Mouse (Mus musculus): ENCODE measurements at regions not wholly inside any gene's neighbourhood (a gene's known extent, or its start where the extent isn't known, plus 50 kb on each side); places are given as distances from the start of the nearest gene placed in this dataset.
"Not testable (repeated sequence)": the region's sequence is repeated elsewhere in the genome, so short reads cannot be mapped to it uniquely, and the experiment has no call there.

- DNase-seq (ENCODE audit: low spot score in 2 of 2) = no peak
Observed at GRCm38 (mm10) chr5:28771796-28772195, 304.7 kb upstream of the Shh start.

- DNase-seq (ENCODE audit: low spot score in 2 of 2) = no peak
Observed at GRCm38 (mm10) chr5:28756171-28756948, 289.3 kb upstream of the Shh start.

- not testable (repeated sequence) for DNase-seq (ENCODE audit: low spot score in 2 of 2)
Observed at GRCm38 (mm10) chr5:28751821-28752220, 284.8 kb upstream of the Shh start.

DNA sequence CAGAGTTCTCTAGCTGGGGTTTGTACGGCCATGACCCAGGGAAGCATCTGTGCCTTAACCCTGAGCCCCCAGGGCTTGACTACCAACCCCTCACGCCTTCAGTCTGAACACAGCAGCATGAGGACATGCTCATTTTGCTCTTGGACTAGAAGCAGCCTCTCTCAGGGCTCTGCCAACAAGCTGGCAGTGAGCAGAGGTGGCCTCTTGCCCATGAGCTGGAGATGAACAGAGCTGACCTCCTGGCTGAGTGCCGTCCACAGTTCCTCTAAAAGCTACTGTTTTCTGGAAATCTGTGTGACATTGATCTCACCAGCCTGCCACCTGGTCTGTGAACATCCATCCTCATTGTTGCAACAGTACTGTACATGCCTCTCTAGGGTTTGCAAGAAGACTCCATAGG, 267.7 kb upstream of the Shh start:
- DNase-seq (ENCODE audit: low spot score in 2 of 2) = no peak

DNA sequence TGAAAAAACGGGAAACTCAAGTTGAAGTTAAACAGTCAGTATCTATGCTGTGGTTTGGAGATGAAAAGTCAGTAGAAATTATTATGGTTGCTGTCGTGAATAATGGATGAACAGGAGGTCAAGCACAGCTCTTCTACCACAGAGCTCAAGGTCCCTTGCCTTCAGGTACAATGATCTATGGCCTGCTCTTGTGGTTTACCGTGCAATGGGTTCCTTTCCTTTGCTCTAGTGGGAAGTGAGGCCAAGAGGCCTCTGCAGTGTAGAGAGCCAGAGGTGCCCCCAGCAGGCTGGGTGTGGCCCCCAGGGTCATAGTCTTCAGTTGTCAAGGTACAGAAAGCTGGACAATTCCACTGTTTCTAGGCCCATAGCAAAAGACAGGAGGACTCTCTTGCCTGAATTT, 255.0 kb upstream of the Shh start:
- DNase-seq (ENCODE audit: low spot score in 2 of 2) = no peak

DNA sequence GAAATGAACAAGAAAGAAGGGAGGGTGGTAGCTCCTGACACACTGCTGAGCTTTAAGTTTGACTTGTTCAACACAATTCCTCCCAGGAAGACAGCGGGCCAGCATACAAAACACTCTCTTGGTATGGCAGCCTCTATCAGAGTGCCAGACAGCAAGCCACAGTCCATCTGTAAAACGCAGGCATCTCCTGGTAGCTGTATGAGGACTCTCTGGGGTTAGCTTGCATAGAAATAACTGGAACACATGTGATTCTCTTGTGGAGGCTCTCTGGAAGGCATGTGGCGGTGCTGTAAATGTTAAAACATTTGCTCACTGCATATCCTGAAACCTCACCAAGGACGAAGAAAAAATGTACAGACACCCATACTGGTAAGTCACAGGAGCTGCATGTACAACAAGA, 247.9 kb upstream of the Shh start:
- DNase-seq (ENCODE audit: low spot score in 2 of 2) = no peak

DNA sequence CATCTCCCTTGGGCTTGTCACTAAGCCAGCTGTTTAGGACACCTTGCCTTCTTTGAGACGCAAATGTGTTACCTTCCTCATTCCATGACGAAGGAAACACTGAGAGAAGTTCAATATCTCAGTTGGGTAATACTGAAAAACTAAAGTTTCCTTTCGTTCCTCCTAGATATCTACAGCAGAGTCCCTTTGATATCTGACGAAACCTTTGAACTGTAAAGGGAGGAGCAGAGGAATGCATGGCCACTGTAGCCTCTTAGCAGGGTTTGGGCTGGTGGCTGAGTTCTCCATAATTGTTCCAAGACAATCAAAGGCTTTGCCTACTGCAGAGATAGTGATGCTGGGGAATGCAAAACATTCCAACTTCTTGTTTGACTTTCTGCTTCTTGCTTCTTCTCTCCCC, 243.5 kb upstream of the Shh start:
- DNase-seq (ENCODE audit: low spot score in 2 of 2) = no peak

DNA sequence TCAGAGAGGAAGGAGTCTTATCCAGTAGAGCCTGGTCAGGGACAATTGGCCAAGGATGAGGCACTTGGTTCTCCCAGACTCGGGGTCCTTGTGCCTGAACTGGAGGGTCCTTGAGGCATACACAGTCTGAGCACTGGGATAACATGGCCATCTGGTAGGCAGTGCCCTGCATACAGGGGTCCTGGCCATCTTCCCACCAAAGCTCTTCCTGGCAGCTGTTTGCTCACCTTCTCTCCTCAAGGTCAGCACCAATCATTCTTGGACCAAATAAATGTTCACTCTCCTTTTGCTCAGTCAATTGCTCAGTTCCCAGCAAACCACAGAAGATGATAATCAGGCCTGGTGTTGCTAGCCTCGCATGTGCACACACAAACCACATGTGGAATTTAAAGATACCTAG, 242.6 kb upstream of the Shh start:
- DNase-seq (ENCODE audit: low spot score in 2 of 2) = no peak

DNA sequence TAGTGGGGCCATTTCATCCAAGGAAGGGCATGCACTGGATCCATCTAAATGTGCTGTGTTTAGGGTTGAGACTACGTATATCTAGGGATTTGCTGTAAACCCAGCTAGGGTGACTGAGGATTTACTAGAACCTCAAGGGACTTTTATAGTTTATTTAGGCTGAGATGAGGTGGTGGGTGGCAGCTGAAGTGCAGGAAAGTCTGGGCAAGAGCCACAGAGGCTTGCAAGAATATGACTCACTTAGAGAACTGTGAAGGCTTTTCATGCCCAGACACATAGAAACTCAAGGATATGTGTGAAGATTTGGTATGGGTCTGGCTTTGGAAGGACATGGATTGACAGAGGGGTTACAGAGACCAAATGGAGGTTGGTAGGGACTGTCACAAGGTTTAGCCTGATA, 237.3 kb upstream of the Shh start:
- DNase-seq (ENCODE audit: low spot score in 2 of 2) = no peak

- DNase-seq (ENCODE audit: low spot score in 2 of 2) = no peak
Observed at GRCm38 (mm10) chr5:28696966-28697365, 229.9 kb upstream of the Shh start.

- DNase-seq (ENCODE audit: low spot score in 2 of 2) = no peak
Observed at GRCm38 (mm10) chr5:28690110-28690509, 223.1 kb upstream of the Shh start.

GRCm38 (mm10) chr5:28689651-28690050, 222.6 kb upstream of the Shh start:
- DNase-seq (ENCODE audit: low spot score in 2 of 2) = no peak

DNA sequence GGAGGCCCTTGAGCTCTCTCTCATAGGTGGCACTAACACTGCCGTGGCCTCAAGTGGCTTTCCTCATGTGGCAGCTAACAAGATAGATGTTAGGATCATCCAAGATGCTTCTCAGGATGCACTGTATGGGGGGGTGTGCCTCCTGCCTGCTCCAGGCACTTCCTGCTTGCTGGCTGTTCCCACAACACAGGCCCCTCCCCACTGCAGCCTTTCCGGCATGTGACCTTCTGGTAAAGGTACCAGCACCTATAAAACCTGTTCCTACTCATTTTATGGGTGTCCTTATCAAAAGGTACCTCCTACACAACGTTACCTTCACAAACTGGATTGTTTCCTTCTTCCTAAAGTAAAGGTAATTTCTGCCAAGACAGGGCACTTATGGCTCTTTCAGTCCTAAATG, 222.1 kb upstream of the Shh start:
- DNase-seq (ENCODE audit: low spot score in 2 of 2) = no peak

DNA sequence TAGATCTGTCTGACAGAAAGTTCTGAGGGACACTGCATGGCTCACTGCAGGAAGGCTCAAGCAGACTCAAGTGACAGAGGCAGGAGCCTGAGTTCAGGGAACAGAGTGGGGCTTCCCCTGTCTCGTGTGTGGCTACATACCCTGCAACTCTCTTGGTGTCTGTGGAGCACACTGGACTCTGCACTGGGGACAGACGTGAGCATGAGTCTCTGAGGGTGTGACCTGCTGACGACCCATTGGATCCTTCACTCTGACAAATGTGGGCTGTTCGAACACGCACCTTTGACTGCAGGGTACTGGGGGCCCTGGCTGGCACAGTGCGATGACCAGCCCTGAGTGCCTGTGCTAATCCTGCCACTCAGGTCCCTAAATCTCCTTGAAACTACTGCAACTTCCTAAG, 215.8 kb upstream of the Shh start:
- DNase-seq (ENCODE audit: low spot score in 2 of 2) = no peak

DNA sequence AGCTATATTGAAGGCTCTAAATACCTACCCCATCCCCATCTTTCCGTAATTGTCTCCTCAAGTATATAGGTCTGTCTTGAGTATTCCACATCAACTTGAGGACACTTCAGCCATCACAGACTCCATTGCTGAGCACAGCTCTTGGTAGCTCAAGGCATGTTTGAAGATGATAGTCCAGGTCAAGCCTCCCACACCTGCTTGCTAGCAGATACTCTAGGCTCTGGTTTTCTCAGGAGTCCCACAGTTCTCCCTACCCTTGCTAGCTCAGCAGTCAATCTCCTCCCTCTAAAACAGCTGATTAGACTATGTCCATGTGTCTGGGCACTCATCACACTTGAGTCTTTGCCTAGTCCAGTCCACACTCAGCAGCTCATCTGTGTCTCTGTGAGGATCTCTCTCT, 213.3 kb upstream of the Shh start:
- no peak for DNase-seq (ENCODE audit: low spot score in 2 of 2)

GRCm38 (mm10) chr5:28679761-28680160, 212.7 kb upstream of the Shh start:
- DNase-seq (ENCODE audit: low spot score in 2 of 2) = no peak

DNA sequence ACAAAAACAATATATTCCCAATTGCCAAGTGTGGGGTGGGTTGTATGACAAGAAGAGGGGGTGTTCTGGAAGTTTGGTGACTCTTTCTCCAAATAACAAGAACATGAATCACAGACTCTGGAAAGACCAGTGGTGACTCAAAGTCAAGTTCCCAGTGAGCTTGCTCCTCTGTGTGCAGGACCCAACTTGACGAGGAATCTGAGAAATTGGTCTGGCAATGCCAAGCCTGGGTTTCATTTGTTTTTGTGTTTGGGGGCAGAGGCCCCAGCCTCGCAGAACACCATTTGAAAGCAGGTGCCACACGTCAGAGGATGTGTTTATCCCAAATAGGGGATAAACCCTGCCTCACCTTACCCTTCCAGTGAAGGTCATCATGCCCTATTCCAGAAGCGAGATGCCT, 163.1 kb upstream of the Shh start:
- DNase-seq (ENCODE audit: low spot score in 2 of 2) = peak in 1 of 2 experiments; percentile 22

- DNase-seq (ENCODE audit: low spot score in 2 of 2) = no peak
Observed at GRCm38 (mm10) chr5:28611885-28612284, 144.8 kb upstream of the Shh start.

DNA sequence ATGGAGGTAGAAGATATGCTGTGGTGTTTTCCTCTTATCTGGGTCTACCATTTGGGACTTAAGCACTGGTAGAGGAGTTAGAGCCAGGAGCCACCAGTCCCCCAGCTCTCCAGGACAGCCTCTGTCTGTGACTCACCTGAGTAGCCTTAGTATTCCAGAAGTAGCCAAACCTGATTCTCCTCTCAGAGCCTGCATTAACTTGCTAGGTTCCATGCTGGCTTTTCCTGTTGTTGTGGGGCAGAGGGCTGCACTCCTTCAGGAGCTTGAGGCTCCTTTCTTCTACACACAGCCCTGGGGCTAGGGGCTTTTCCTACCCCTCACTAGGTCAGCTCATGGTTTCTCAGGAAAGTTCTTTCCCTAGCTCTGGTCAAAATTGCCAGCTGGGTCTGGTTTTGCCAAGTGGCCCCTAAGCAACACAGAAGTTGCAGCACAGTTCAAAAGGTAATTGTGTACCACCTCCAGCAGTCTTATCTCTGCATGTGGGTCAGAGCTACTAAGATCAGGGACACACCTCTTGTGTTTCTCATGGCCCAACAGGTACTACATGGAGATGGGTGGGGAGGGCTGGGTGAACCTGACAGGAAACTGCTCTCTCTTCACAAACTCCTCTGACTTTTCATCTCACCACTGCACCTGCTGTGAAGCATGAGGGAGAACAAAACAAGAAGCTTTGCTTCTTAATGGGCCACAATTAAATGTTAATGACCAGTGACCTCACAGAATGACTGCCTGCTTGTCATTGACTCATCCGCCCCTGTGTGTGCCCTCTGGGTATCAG, 129.7 kb upstream of the Shh start:
- no peak for DNase-seq (ENCODE audit: low spot score in 2 of 2)

GRCm38 (mm10) chr5:28571347-28571998, 104.4 kb upstream of the Shh start:
- no peak for DNase-seq (ENCODE audit: low spot score in 2 of 2)

- DNase-seq (ENCODE audit: low spot score in 2 of 2) = no peak
Observed at GRCm38 (mm10) chr5:28568417-28568816, 101.4 kb upstream of the Shh start.

DNA sequence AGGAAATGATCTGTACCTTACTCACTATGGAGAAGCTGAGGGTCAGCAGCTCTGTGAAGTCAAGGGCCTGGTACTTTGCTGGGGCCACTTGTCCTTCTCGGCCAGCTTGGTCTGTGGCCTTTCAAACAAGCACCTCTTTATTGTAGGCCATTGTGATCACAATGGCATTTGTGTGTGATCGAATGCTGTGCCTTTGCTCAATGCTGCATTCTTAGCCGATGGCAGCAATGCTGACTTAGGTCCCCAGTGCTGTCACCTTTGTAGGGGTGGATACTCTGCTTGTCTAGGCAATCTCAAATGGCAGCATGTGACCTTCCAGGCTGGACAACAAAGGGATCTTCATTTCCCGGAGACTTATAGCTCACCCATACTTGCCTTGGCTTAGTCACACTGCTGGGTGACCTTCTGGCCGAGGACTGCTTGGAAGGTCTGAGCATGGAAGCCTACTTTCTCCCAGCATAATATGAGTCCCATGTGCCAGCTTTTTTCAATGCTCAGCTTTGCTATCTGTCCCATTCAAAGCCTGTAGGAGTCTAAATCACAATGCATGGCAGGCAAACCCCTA, 100.4 kb upstream of the Shh start:
- no peak for DNase-seq (ENCODE audit: low spot score in 2 of 2)

- DNase-seq (ENCODE audit: low spot score in 2 of 2) = no peak
Observed at GRCm38 (mm10) chr5:28563401-28563800, 96.3 kb upstream of the Shh start.
